15 mouse cellular contexts compared by ENCODE assay signal in the genomic region with DNA sequence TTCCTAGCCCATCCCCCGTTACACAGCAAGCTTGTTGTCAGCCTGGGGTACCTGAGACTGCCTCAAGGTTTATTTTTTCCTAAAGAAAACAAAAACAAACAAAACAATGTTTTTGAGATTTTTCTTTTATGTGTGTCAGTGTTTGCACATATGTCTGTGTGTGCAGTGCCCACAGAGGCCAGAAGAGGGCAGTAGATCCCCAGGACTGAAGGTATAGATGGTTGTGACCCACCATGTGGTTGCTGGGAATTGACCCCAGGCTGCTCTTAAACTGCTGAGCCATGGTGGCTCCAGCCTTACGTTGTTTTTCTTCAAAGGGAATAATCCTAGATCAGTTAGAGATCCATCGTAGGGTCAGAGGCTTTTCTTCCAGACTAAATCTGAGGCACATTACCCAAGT. TPM values are rescaled to one million over a fixed set of nuclear protein-coding genes. Genes with fewer than 3 reads are reported as not detected.
DNase-seq lines count a peak whose midpoint lies in the region; ATAC-seq and TF ChIP-seq lines count a peak whose summit lies in the region.
"Had no signal": no experiment of that assay in that cellular context is flagged by ENCODE, and none has a peak within 500 bp of the region (broad histone marks: within the 10 kb centered on the region; RNA-seq: fewer than 3 reads in every experiment).

No protein-coding gene starts in this region.

- no peak overlapping the region for H3K27ac ChIP-seq in left cerebral cortex, adult 2 months
- H3K27ac ChIP-seq: embryonic facial prominence, embryonic 13.5 days; forebrain, embryonic 12.5 days; heart, embryonic 13.5 days; limb, embryonic 13.5 days; macrophage had no signal

- no peak overlapping the region for H3K4me3 ChIP-seq in left cerebral cortex, adult 2 months
- H3K4me3 ChIP-seq: embryonic facial prominence, embryonic 13.5 days; forebrain, embryonic 12.5 days; heart, embryonic 13.5 days; limb, embryonic 13.5 days had no signal

- H3K27me3 ChIP-seq in Patski: no peaks in the 10 kb centered on the region

- in situ Hi-C loops in Patski (cut with MboI; ENCODE audit: low pct_unique_long_range_greater_than_20kb): loop anchor here (10.0 kb wide), 1 partner anchor 177 kb away; no protein-coding TSS in a partner anchor

- no peak for DNase-seq in left cerebral cortex, adult 2 months (ENCODE audit: extremely low spot score in 1 of 2, low spot score in 2 of 2)
- no peak for DNase-seq in left cerebral cortex, postnatal 25 days (ENCODE audit: low spot score in 2 of 2)
- peak; percentile 53 for DNase-seq in thymus, postnatal 4 days
- no peak for DNase-seq in thymus, adult 18-20 months
- no peak for DNase-seq in Patski (ENCODE audit: low read depth, low spot score)
- no peak for DNase-seq in urinary bladder, postnatal 4 days (ENCODE audit: low spot score in 2 of 2)
- no peak for DNase-seq in left cerebral cortex, adult 18-20 months (ENCODE audit: low spot score in 2 of 2)
- DNase-seq: adrenal gland, postnatal 25 days; right cerebral cortex, postnatal 25 days had no signal

- CTCF ChIA-PET in Patski (lab: Charles Lee): no interaction called here

- TF ChIP-seq CTCF in left cerebral cortex, adult 2 months (IDR thresholded peaks at IDR 0.05): peak; percentile 43
- TF ChIP-seq CTCF in Patski (IDR thresholded peaks at IDR 0.05): peak; percentile 53

- POLR2A ChIA-PET in Patski (lab: Charles Lee): no interaction called here

- ATAC-seq in Patski: no peak

- intact Hi-C loops in left cerebral cortex, adult 2 months (cut with DNase I): no loop called here
- intact Hi-C loops in left cerebral cortex, postnatal 25 days (cut with DNase I): no loop called here

RNA-seq across cellular contexts. Expression of a gene that starts 13.7 kb away (rescaled TPM):
- total RNA-seq in left cerebral cortex, adult 2 months (2021): 10 to 100 TPM in 1 of 2 experiments, 1 to 10 TPM in 1; 9.8 to 10.9 TPM
- 10 to 100 TPM in 1 of 2 experiments, 1 to 10 TPM in 1; 8.1 to 11.3 TPM for total RNA-seq in left cerebral cortex, postnatal 25 days (2021)
- polyA plus RNA-seq in Patski (2021): not detected
- total RNA-seq in left cerebral cortex, adult 18-20 months (2021): 10 to 100 TPM in 1 of 2 experiments, 1 to 10 TPM in 1; 8.4 to 13.5 TPM
- total RNA-seq: neutrophil, adult 5-6 weeks had no signal
- polyA plus RNA-seq: macrophage had no signal

RNA-seq across cellular contexts. Expression of a gene that starts 34.5 kb away (rescaled TPM):
- total RNA-seq in left cerebral cortex, adult 2 months (2021): 10 to 100 TPM; 70.8 to 72.8 TPM
- total RNA-seq in left cerebral cortex, postnatal 25 days (2021): 10 to 100 TPM; 66.3 to 70.5 TPM
- 49.5 TPM for polyA plus RNA-seq in Patski (2021)
- total RNA-seq in left cerebral cortex, adult 18-20 months (2021): 10 to 100 TPM; 67.1 to 68.0 TPM
